Mouse (Mus musculus) liver, adult (tissue): Measurements from ENCODE around the gene 1700012B09Rik.

Experiments used
- GATA4 ChIP-seq: IDR thresholded peaks from 2 replicates; pipeline ENCODE4 v1.6.1; 2014; ENCODE audit warnings: mild to moderate bottlenecking, low read length; ENCODE audit not compliant: insufficient replicate concordance

1700012B09Rik gene

GRCm38 (mm10) chr9:14770803-14771471, at the start of gene 1700012B09Rik:
Gene 1700012B09Rik, minus strand, starts transcription at chr9:14771030.
- no peak for TF ChIP-seq GATA4

GRCm38 (mm10) chr9:14810111-14810510, 39.3 kb upstream of the 1700012B09Rik start:
- no peak for TF ChIP-seq GATA4

- no peak for TF ChIP-seq GATA4
Observed at GRCm38 (mm10) chr9:14806786-14807185, 36.0 kb upstream of the 1700012B09Rik start.

- TF ChIP-seq GATA4 = no peak
Observed at GRCm38 (mm10) chr9:14805714-14806113, 34.9 kb upstream of the 1700012B09Rik start.

- no peak for TF ChIP-seq GATA4
Observed at GRCm38 (mm10) chr9:14787356-14787755, 16.5 kb upstream of the 1700012B09Rik start.

- no peak for TF ChIP-seq GATA4
Observed at GRCm38 (mm10) chr9:14784039-14785002, 13.5 kb upstream of the 1700012B09Rik start, which contains the start of the genes Mre11a and Ankrd49. Gene Mre11a, plus strand, starts transcription at chr9:14784654. Gene Ankrd49, minus strand, starts transcription at chr9:14784856.

GRCm38 (mm10) chr9:14778341-14778740, 7.5 kb upstream of the 1700012B09Rik start:
- no peak for TF ChIP-seq GATA4

- no peak for TF ChIP-seq GATA4
Observed at GRCm38 (mm10) chr9:14773813-14774212, 3.0 kb upstream of the 1700012B09Rik start.

- TF ChIP-seq GATA4 = no peak
Observed at GRCm38 (mm10) chr9:14772074-14772473, 1.2 kb upstream of the 1700012B09Rik start.

- no peak for TF ChIP-seq GATA4
Observed at GRCm38 (mm10) chr9:14769811-14770210, 1.0 kb downstream of the 1700012B09Rik start.

GRCm38 (mm10) chr9:14764765-14765164, 6.1 kb downstream of the 1700012B09Rik start:
- TF ChIP-seq GATA4 = no peak

GRCm38 (mm10) chr9:14759261-14759660, 11.6 kb downstream of the 1700012B09Rik start:
- TF ChIP-seq GATA4 = no peak

GRCm38 (mm10) chr9:14758590-14758989, 12.2 kb downstream of the 1700012B09Rik start:
- TF ChIP-seq GATA4 = no peak

GRCm38 (mm10) chr9:14754469-14754868, 16.4 kb downstream of the 1700012B09Rik start:
- no peak for TF ChIP-seq GATA4

GRCm38 (mm10) chr9:14753947-14754346, 16.9 kb downstream of the 1700012B09Rik start:
- TF ChIP-seq GATA4 = no peak

- no peak for TF ChIP-seq GATA4
Observed at GRCm38 (mm10) chr9:14752001-14752522, 18.8 kb downstream of the 1700012B09Rik start, which contains the start of gene Fut4. Gene Fut4, minus strand, starts transcription at chr9:14752393.

- TF ChIP-seq GATA4 = no peak
Observed at GRCm38 (mm10) chr9:14751503-14752000, 19.3 kb downstream of the 1700012B09Rik start.
